ENCODE assay signal across 11 mouse cellular contexts in genomic region chr8:77805657-77806056, GRCm38 (mm10).
"Had no signal": no experiment of that assay in that cellular context is flagged by ENCODE, and none has a peak within 500 bp of the region (broad histone marks: within the 10 kb centered on the region; RNA-seq: fewer than 3 reads in every experiment).

No protein-coding gene starts in this region.

- H3K4me3 ChIP-seq: limb, embryonic 10.5 days; liver, embryonic 15.5 days; midbrain, embryonic 12.5 days had no signal

- ATAC-seq: intestine, postnatal 0 days; midbrain, embryonic 16.5 days had no signal

- DNase-seq: kidney, postnatal 10 days; lung, adult 2 months; thymus, postnatal 4 days had no signal

- H3K27me3 ChIP-seq: liver, embryonic 15.5 days; midbrain, embryonic 12.5 days had no signal

- H3K27ac ChIP-seq: limb, embryonic 10.5 days; liver, embryonic 15.5 days; macrophage; midbrain, embryonic 12.5 days; stomach, postnatal 0 days had no signal

- H3K9ac ChIP-seq: liver, embryonic 15.5 days; midbrain, embryonic 12.5 days had no signal

- H3K4me2 ChIP-seq: liver, embryonic 11.5 days; liver, embryonic 15.5 days; midbrain, embryonic 12.5 days had no signal

- H3K36me3 ChIP-seq: limb, embryonic 10.5 days; liver, embryonic 15.5 days; midbrain, embryonic 12.5 days had no signal

- H3K9me3 ChIP-seq: limb, embryonic 10.5 days; liver, embryonic 15.5 days; midbrain, embryonic 12.5 days had no signal

- H3K4me1 ChIP-seq: limb, embryonic 10.5 days; liver, embryonic 15.5 days; midbrain, embryonic 12.5 days had no signal
